Mouse (Mus musculus) embryonic facial prominence, embryonic 14.5 days (tissue): ENCODE results near the gene Edem3. TPM values are rescaled to one million over a fixed set of nuclear protein-coding genes. Genes with fewer than 3 reads are reported as not detected.

ENCODE experiments used
- ATAC-seq: fragments of 200-750 bp; cut with Nextera tagmentation; 2 replicates; pipeline ENCODE4 v1.8.0; 2017; ENCODE audit warnings: low read depth, moderate number of reproducible peaks, moderate TSS enrichment
- DNase-seq: peaks from one replicate; pipeline ENCODE4 v3.0.0-alpha.2; 2015; ENCODE audit warnings: low spot score
- H3K27ac ChIP-seq: fragments of 300-500 bp; sonication (generic); replicated peaks from 2 replicates; pipeline ENCODE4 v1.5.1; 2014; ENCODE audit warnings: low read depth, mild to moderate bottlenecking, low read length, moderate library complexity
- H3K27me3 ChIP-seq: fragments of 300-500 bp; sonication (generic); replicated peaks from 2 replicates; pipeline ENCODE4 v1.6.1; 2014; ENCODE audit warnings: low read length; ENCODE audit not compliant: control insufficient read depth, insufficient read depth
- H3K36me3 ChIP-seq: fragments of 300-500 bp; sonication (generic); 2 replicates; pipeline ENCODE4 v1.6.1; 2014; ENCODE audit warnings: low read length, mixed read lengths; ENCODE audit not compliant: control insufficient read depth, insufficient read depth
- H3K4me1 ChIP-seq: fragments of 300-500 bp; sonication (generic); 2 replicates; pipeline ENCODE4 v1.6.1; 2014; ENCODE audit warnings: antibody characterized with exemption, low read length; ENCODE audit not compliant: control insufficient read depth, insufficient read depth
- H3K4me2 ChIP-seq: fragments of 300-500 bp; sonication (generic); 2 replicates; pipeline ENCODE4 v1.6.1; 2014; ENCODE audit warnings: low read depth, mild to moderate bottlenecking, low read length, moderate library complexity, mixed read lengths
- H3K4me3 ChIP-seq: fragments of 300-500 bp; sonication (generic); 2 replicates; pipeline ENCODE4 v1.5.1; 2014; ENCODE audit warnings: low read depth, mild to moderate bottlenecking, low read length
- H3K9ac ChIP-seq: fragments of 300-500 bp; sonication (generic); 2 replicates; pipeline ENCODE4 v1.6.1; 2014; ENCODE audit warnings: low read depth, mild to moderate bottlenecking, low read length, moderate library complexity, mixed read lengths
- H3K9me3 ChIP-seq: fragments of 300-500 bp; sonication (generic); 2 replicates; pipeline ENCODE4 v1.6.1; 2016; ENCODE audit warnings: low read length; ENCODE audit not compliant: control insufficient read depth
- WGBS: fragments of 180-500 bp; shearing (Covaris S2); extraction: QIAGEN DNeasy Blood & Tissue Kit; methylation state at CpG from one replicate; pipeline ENCODE4 v1.1.7; 2014; 5-methylcytosine and 5-hydroxymethylcytosine counted together
- polyA plus RNA-seq: library from polyadenylated mRNA; unstranded; fragments of >200 nt; fragmentation: Nextera tagmentation; extraction: Ambion mirVana; gene quantifications from 2 replicates; pipeline ENCODE4 v1.2.1, GENCODE M21; 2014

Edem3 gene
- polyA plus RNA-seq, result 28.1 and 31.7 TPM in 2 replicates

- Histone ChIP-seq H3K36me3 (peaks cover 4% of the 10 kb centered on the region; the same call in 1 of the 2 replicates), H3K27ac (peak within 1 kb of the TSS; percentile 88), H3K4me3 (peak within 1 kb of the TSS; percentile 93), H3K9me3 (no peaks in the 10 kb centered on the region), H3K4me1 (peaks cover 19% of the 10 kb centered on the region), H3K9ac (peak within 1 kb of the TSS; percentile 80), H3K4me2 (peak within 1 kb of the TSS; percentile 96), H3K27me3 (no peaks in the 10 kb centered on the region)
- WGBS, result under 1% methylated on average over 54 of the region's 64 CpGs
- DNase-seq (peak; percentile 100), ATAC-seq (peak; percentile 99)
Measured at GRCm38 (mm10) chr1:151754881-151755659, at the start of gene Edem3. Edem3 (plus strand) TSS chr1:151755371.

GRCm38 (mm10) chr1:151705723-151706396 lies 49.3 kb upstream of the Edem3 start:
- peak overlapping the region; percentile 17; the same call in 1 of the 2 replicates for H3K4me2 ChIP-seq
- DNase-seq (peak; percentile 68), ATAC-seq (peak; percentile 51)
- peaks cover 1% of the 10 kb centered on the region; the same call in 1 of the 2 replicates for H3K4me1 ChIP-seq
- H3K27ac ChIP-seq, result no peak overlapping the region
- WGBS, result 34% methylated on average over 11 of the region's 11 CpGs
- H3K36me3 ChIP-seq, result no peaks in the 10 kb centered on the region
- H3K9ac ChIP-seq, result no peak overlapping the region
- no peaks in the 10 kb centered on the region for H3K9me3 ChIP-seq
- H3K27me3 ChIP-seq, result no peaks in the 10 kb centered on the region
- H3K4me3 ChIP-seq, result no peak overlapping the region

- H3K4me2 ChIP-seq, result no peak overlapping the region
- no peak for DNase-seq
- H3K9ac ChIP-seq, result no peak overlapping the region
- no peak overlapping the region for H3K27ac ChIP-seq
- H3K4me1 ChIP-seq, result peaks cover 4% of the 10 kb centered on the region; the same call in 1 of the 2 replicates
- no peak for ATAC-seq
- 79% methylated on average over 3 of the region's 3 CpGs for WGBS
- H3K4me3 ChIP-seq, result no peak overlapping the region
- no peaks in the 10 kb centered on the region for H3K36me3 ChIP-seq
- no peaks in the 10 kb centered on the region for H3K9me3 ChIP-seq
- no peaks in the 10 kb centered on the region for H3K27me3 ChIP-seq
Measured at GRCm38 (mm10) chr1:151706397-151706752, 48.8 kb upstream of the Edem3 start.

GRCm38 (mm10) chr1:151708966-151709733 lies 46.0 kb upstream of the Edem3 start:
- no peak overlapping the region for H3K27ac ChIP-seq
- peak; percentile 67 for DNase-seq

GRCm38 (mm10) chr1:151709734-151710022 lies 45.5 kb upstream of the Edem3 start:
- H3K27ac ChIP-seq, result no peak overlapping the region
- 32% methylated on average over 2 of the region's 2 CpGs for WGBS
- H3K4me3 ChIP-seq, result no peak overlapping the region
- H3K27me3 ChIP-seq, result no peaks in the 10 kb centered on the region
- H3K9me3 ChIP-seq, result no peaks in the 10 kb centered on the region
- peaks cover 4% of the 10 kb centered on the region; the same call in 1 of the 2 replicates for H3K4me1 ChIP-seq
- H3K36me3 ChIP-seq, result no peaks in the 10 kb centered on the region
- DNase-seq, result no peak
- H3K4me2 ChIP-seq, result no peak overlapping the region
- no peak for ATAC-seq
- H3K9ac ChIP-seq, result no peak overlapping the region

More at GRCm38 (mm10) chr1:151708966-151709733, 46.0 kb upstream of the Edem3 start:
- Histone ChIP-seq H3K4me1 (peaks cover 4% of the 10 kb centered on the region; the same call in 1 of the 2 replicates), H3K9me3 (no peaks in the 10 kb centered on the region), H3K36me3 (no peaks in the 10 kb centered on the region), H3K27me3 (no peaks in the 10 kb centered on the region), H3K4me3 (no peak overlapping the region), H3K9ac (no peak overlapping the region), H3K4me2 (no peak overlapping the region)
- no peak for ATAC-seq
- 49% methylated on average over 13 of the region's 13 CpGs for WGBS

GRCm38 (mm10) chr1:151710424-151711055 lies 44.6 kb upstream of the Edem3 start:
- no peak overlapping the region for H3K4me2 ChIP-seq
- H3K4me1 ChIP-seq, result peaks cover 4% of the 10 kb centered on the region; the same call in 1 of the 2 replicates
- no peaks in the 10 kb centered on the region for H3K9me3 ChIP-seq
- no peak overlapping the region for H3K27ac ChIP-seq
- H3K27me3 ChIP-seq, result no peaks in the 10 kb centered on the region
- no peak overlapping the region for H3K4me3 ChIP-seq
- 51% methylated on average over 5 of the region's 5 CpGs for WGBS
- peak; percentile 41; the same call in 1 of the 2 replicates for ATAC-seq
- H3K9ac ChIP-seq, result no peak overlapping the region
- no peaks in the 10 kb centered on the region for H3K36me3 ChIP-seq
- peak; percentile 41 for DNase-seq

- H3K9ac ChIP-seq, result no peak overlapping the region
- no peaks in the 10 kb centered on the region for H3K27me3 ChIP-seq
- peaks cover 4% of the 10 kb centered on the region; the same call in 1 of the 2 replicates for H3K4me1 ChIP-seq
- no peak overlapping the region for H3K4me3 ChIP-seq
- 66% methylated on average over 7 of the region's 7 CpGs for WGBS
- ATAC-seq (no peak), DNase-seq (no peak)
- no peaks in the 10 kb centered on the region for H3K9me3 ChIP-seq
- H3K27ac ChIP-seq, result no peak overlapping the region
- H3K36me3 ChIP-seq, result no peaks in the 10 kb centered on the region
- no peak overlapping the region for H3K4me2 ChIP-seq
Measured at GRCm38 (mm10) chr1:151711062-151711461, 44.1 kb upstream of the Edem3 start.

GRCm38 (mm10) chr1:151712664-151713063 lies 42.5 kb upstream of the Edem3 start:
- H3K36me3 ChIP-seq, result no peaks in the 10 kb centered on the region
- H3K27me3 ChIP-seq, result no peaks in the 10 kb centered on the region
- no peak for ATAC-seq
- DNase-seq, result no peak
- no peak overlapping the region for H3K9ac ChIP-seq
- H3K27ac ChIP-seq, result no peak overlapping the region
- no peak overlapping the region for H3K4me2 ChIP-seq
- H3K4me3 ChIP-seq, result no peak overlapping the region
- no peaks in the 10 kb centered on the region for H3K9me3 ChIP-seq
- H3K4me1 ChIP-seq, result peaks cover 4% of the 10 kb centered on the region; the same call in 1 of the 2 replicates
- 38% methylated on average over 5 of the region's 5 CpGs for WGBS
